Mouse (Mus musculus) G1E (cell line): ENCODE measurements around the gene Phf20.

Experiments used
- CTCF ChIP-seq: IDR thresholded peaks from 2 replicates; pipeline ENCODE4 v1.5.1; 2012; ENCODE audit warnings: low read depth, low read length, inconsistent platforms, mixed read lengths
- GATA1 ChIP-seq: IDR thresholded peaks from 2 replicates; pipeline ENCODE4 v1.6.1; 2012; ENCODE audit warnings: borderline replicate concordance, low read length, inconsistent platforms, mixed read lengths
- GATA2 ChIP-seq: IDR thresholded peaks from 2 replicates; pipeline ENCODE4 v1.6.1; 2012; ENCODE audit warnings: low read depth, low read length, inconsistent platforms, borderline replicate concordance
- POLR2AphosphoS5 ChIP-seq: IDR thresholded peaks from 2 replicates; pipeline ENCODE4 v1.6.1; 2012; ENCODE audit warnings: low read depth, low read length, inconsistent platforms; ENCODE audit not compliant: insufficient replicate concordance
- TAL1 ChIP-seq: conservative IDR thresholded peaks from 2 replicates; pipeline ENCODE4 v1.6.1; 2012; ENCODE audit warnings: low read depth, low read length, inconsistent platforms, mixed read lengths

- TF ChIP-seq CTCF (no peak), GATA1 (no peak), TAL1 (no peak), POLR2AphosphoS5 (no peak), GATA2 (no peak)
Measured at GRCm38 (mm10) chr2:156199944-156200343, 3.7 kb downstream of the Phf20 start.
